In genomic region chr4:108338811-108339210, GRCm38 (mm10) we compare ENCODE assay signal across 10 mouse cellular contexts. TPM values are rescaled to one million over a fixed set of nuclear protein-coding genes. Genes with fewer than 3 reads are reported as not detected.
DNase-seq lines count a peak whose midpoint lies in the region; ATAC-seq and TF ChIP-seq lines count a peak whose summit lies in the region.
"Had no signal": no experiment of that assay in that cellular context is flagged by ENCODE, and none has a peak within 500 bp of the region (broad histone marks: within the 10 kb centered on the region; RNA-seq: fewer than 3 reads in every experiment).

No protein-coding gene starts in this region.

- H3K4me3 ChIP-seq in liver, adult 2 months (ENCODE audit: insufficient read depth, low read depth, low read length): no peak overlapping the region
- H3K4me3 ChIP-seq in liver, embryonic 11.5 days (ENCODE audit: low read depth, low read length): no peak overlapping the region
- no peak overlapping the region for H3K4me3 ChIP-seq in embryonic facial prominence, embryonic 11.5 days (ENCODE audit: low read depth, low read length)
- H3K4me3 ChIP-seq in midbrain, embryonic 13.5 days (replicated peaks): no peak overlapping the region
- H3K4me3 ChIP-seq in lung, postnatal 0 days (ENCODE audit: low read depth, low read length): no peak overlapping the region
- H3K4me3 ChIP-seq: erythroblast, embryonic 14.5 days had no signal

- H3K79me2 ChIP-seq in liver, adult 2 months (ENCODE audit: control insufficient read depth, insufficient read depth, low read length): no peaks in the 10 kb centered on the region

- WGBS in liver, adult 2 months: 56% methylated on average over 10 of the region's 10 CpGs
- 82% methylated on average over 10 of the region's 10 CpGs for WGBS in liver, embryonic 11.5 days
- WGBS in embryonic facial prominence, embryonic 11.5 days: 69% methylated on average over 10 of the region's 10 CpGs
- WGBS in midbrain, embryonic 13.5 days: 57% methylated on average over 10 of the region's 10 CpGs
- WGBS in lung, postnatal 0 days: 63% methylated on average over 10 of the region's 10 CpGs

- peaks cover 18% of the 10 kb centered on the region for H3K4me1 ChIP-seq in liver, adult 2 months (ENCODE audit: control insufficient read depth, insufficient read depth, low read length)
- H3K4me1 ChIP-seq in liver, embryonic 11.5 days (replicated peaks; ENCODE audit: control insufficient read depth, insufficient read depth, low read length): no peaks in the 10 kb centered on the region
- H3K4me1 ChIP-seq in embryonic facial prominence, embryonic 11.5 days (ENCODE audit: control insufficient read depth, insufficient read depth, low read length): no peaks in the 10 kb centered on the region
- peaks cover 13% of the 10 kb centered on the region for H3K4me1 ChIP-seq in midbrain, embryonic 13.5 days (replicated peaks)
- H3K4me1 ChIP-seq in lung, postnatal 0 days (ENCODE audit: insufficient read depth, low read depth, low read length): no peaks in the 10 kb centered on the region

- H3K9me3 ChIP-seq in liver, embryonic 11.5 days (ENCODE audit: control insufficient read depth, low read length): no peaks in the 10 kb centered on the region
- H3K9me3 ChIP-seq in embryonic facial prominence, embryonic 11.5 days (replicated peaks; ENCODE audit: control insufficient read depth, low read length): no peaks in the 10 kb centered on the region
- no peaks in the 10 kb centered on the region for H3K9me3 ChIP-seq in midbrain, embryonic 13.5 days
- H3K9me3 ChIP-seq in lung, postnatal 0 days (ENCODE audit: low read length): no peaks in the 10 kb centered on the region

- no peaks in the 10 kb centered on the region for H3K27me3 ChIP-seq in liver, adult 2 months (ENCODE audit: control insufficient read depth, insufficient read depth, low read length)
- no peaks in the 10 kb centered on the region for H3K27me3 ChIP-seq in liver, embryonic 11.5 days (replicated peaks; ENCODE audit: control insufficient read depth, insufficient read depth, low read length)
- H3K27me3 ChIP-seq in embryonic facial prominence, embryonic 11.5 days (ENCODE audit: control insufficient read depth, insufficient read depth, low read length): no peaks in the 10 kb centered on the region
- no peaks in the 10 kb centered on the region for H3K27me3 ChIP-seq in midbrain, embryonic 13.5 days
- H3K27me3 ChIP-seq in lung, postnatal 0 days (replicated peaks; ENCODE audit: insufficient read depth, low read length): no peaks in the 10 kb centered on the region

- no peak for DNase-seq in liver, adult 2 months (ENCODE audit: extremely low read depth, low read depth, low spot score)
- DNase-seq in liver, embryonic 11.5 days (ENCODE audit: low spot score): no peak
- DNase-seq in embryonic facial prominence, embryonic 11.5 days (ENCODE audit: low spot score): no peak
- peak; percentile 34 to 49 for DNase-seq in frontal cortex, postnatal 14 days (ENCODE audit: low spot score in 2 of 2)
- DNase-seq in lung, adult 18-20 months: no peak
- no peak for DNase-seq in spleen, postnatal 4 days (ENCODE audit: low spot score in 2 of 2)
- DNase-seq in lung, postnatal 0 days (ENCODE audit: low spot score): no peak

- peaks cover 7% of the 10 kb centered on the region for H3K36me3 ChIP-seq in liver, adult 2 months (ENCODE audit: control insufficient read depth, insufficient read depth, low read length)
- peaks cover 21% of the 10 kb centered on the region for H3K36me3 ChIP-seq in liver, embryonic 11.5 days (ENCODE audit: control insufficient read depth, insufficient read depth, low read length)
- H3K36me3 ChIP-seq in embryonic facial prominence, embryonic 11.5 days (replicated peaks; ENCODE audit: control insufficient read depth, insufficient read depth, low read depth, low read length): peaks cover 7% of the 10 kb centered on the region
- H3K36me3 ChIP-seq in midbrain, embryonic 13.5 days: peaks cover 42% of the 10 kb centered on the region
- H3K36me3 ChIP-seq in lung, postnatal 0 days (ENCODE audit: insufficient read depth, low read length): peaks cover 5% of the 10 kb centered on the region; the same call in 1 of the 2 replicates

- H3K9ac ChIP-seq in liver, adult 2 months (ENCODE audit: low read depth, low read length): no peak overlapping the region
- H3K9ac ChIP-seq in liver, embryonic 11.5 days (ENCODE audit: low read depth, low read length): no peak overlapping the region
- H3K9ac ChIP-seq in embryonic facial prominence, embryonic 11.5 days (replicated peaks; ENCODE audit: low read length): no peak overlapping the region
- no peak overlapping the region; the same call in 1 of the 2 replicates for H3K9ac ChIP-seq in midbrain, embryonic 13.5 days (replicated peaks)
- no peak overlapping the region for H3K9ac ChIP-seq in lung, postnatal 0 days (replicated peaks; ENCODE audit: low read depth)

- H3K4me2 ChIP-seq in liver, embryonic 11.5 days: no peak overlapping the region
- H3K4me2 ChIP-seq in embryonic facial prominence, embryonic 11.5 days (ENCODE audit: low read depth, low read length): no peak overlapping the region
- no peak overlapping the region for H3K4me2 ChIP-seq in midbrain, embryonic 13.5 days (replicated peaks)
- no peak overlapping the region for H3K4me2 ChIP-seq in lung, postnatal 0 days (replicated peaks; ENCODE audit: low read depth, low read length)

- H3K27ac ChIP-seq in liver, adult 2 months (replicated peaks; ENCODE audit: insufficient read depth, low read depth, low read length): peak overlapping the region; percentile 53; the same call in 1 of the 2 replicates
- no peak overlapping the region for H3K27ac ChIP-seq in liver, embryonic 11.5 days (ENCODE audit: low read depth, low read length)
- H3K27ac ChIP-seq in embryonic facial prominence, embryonic 11.5 days (replicated peaks; ENCODE audit: low read depth, low read length): 0 out of 2 replicates have a peak overlapping the region, but pooled peaks have one; percentile 13
- peak overlapping the region; percentile 51 for H3K27ac ChIP-seq in midbrain, embryonic 13.5 days
- no peak overlapping the region for H3K27ac ChIP-seq in lung, postnatal 0 days (ENCODE audit: low read length)

- TF ChIP-seq CTCF in liver, adult 2 months (IDR thresholded peaks at IDR 0.05; ENCODE audit: low read depth, low read length): no peak
- no peak for TF ChIP-seq CTCF in lung, postnatal 0 days (IDR thresholded peaks at IDR 0.05)

- no peak for TF ChIP-seq POLR2A in liver, adult 2 months (IDR thresholded peaks at IDR 0.05; ENCODE audit: extremely low read depth, insufficient read depth, low read length)

- TF ChIP-seq EP300 in lung, postnatal 0 days (IDR thresholded peaks at IDR 0.05): no peak

- ATAC-seq in liver, embryonic 11.5 days (replicated peaks; ENCODE audit: low FRiP score): no peak
- ATAC-seq in embryonic facial prominence, embryonic 11.5 days (replicated peaks; ENCODE audit: insufficient number of reproducible peaks, low FRiP score, low TSS enrichment, low read depth): no peak
- ATAC-seq in midbrain, embryonic 13.5 days: peak; percentile 40
- no peak for ATAC-seq in lung, postnatal 0 days

RNA-seq across cellular contexts. Expression of gene Coa7, which starts 10.9 kb away (rescaled TPM):
- total RNA-seq in liver, adult 2 months (2014; rRNA removed): 11.7 and 16.3 TPM in 2 replicates
- 19.3 and 21.9 TPM in 2 replicates for polyA plus RNA-seq in liver, adult 2 months (2012; rRNA removed)
- polyA plus RNA-seq in liver, embryonic 11.5 days (2014; fragmentation: Nextera tagmentation; extraction: Ambion mirVana): 43.1 and 44.2 TPM in 2 replicates
- 53.7 and 57.0 TPM in 2 replicates for polyA plus RNA-seq in embryonic facial prominence, embryonic 11.5 days (2014; fragmentation: Nextera tagmentation; extraction: Ambion mirVana)
- polyA plus RNA-seq in midbrain, embryonic 13.5 days (2015; fragmentation: Nextera tagmentation; extraction: Ambion mirVana): 49.5 and 50.5 TPM in 2 replicates
- 25.3 and 31.9 TPM in 2 replicates for polyA plus RNA-seq in lung, postnatal 0 days (2015; fragmentation: Nextera tagmentation; extraction: Ambion mirVana)

RNA-seq across cellular contexts. Expression of gene Zyg11b, which starts 37.9 kb away (rescaled TPM):
- 25.4 and 28.8 TPM in 2 replicates for total RNA-seq in liver, adult 2 months (2014; rRNA removed)
- 5.8 and 6.4 TPM in 2 replicates for polyA plus RNA-seq in liver, adult 2 months (2012; rRNA removed)
- polyA plus RNA-seq in liver, embryonic 11.5 days (2014; fragmentation: Nextera tagmentation; extraction: Ambion mirVana): 8.8 and 9.1 TPM in 2 replicates
- polyA plus RNA-seq in embryonic facial prominence, embryonic 11.5 days (2014; fragmentation: Nextera tagmentation; extraction: Ambion mirVana): 14.0 TPM in 2 replicates
- polyA plus RNA-seq in midbrain, embryonic 13.5 days (2015; fragmentation: Nextera tagmentation; extraction: Ambion mirVana): 30.3 and 30.9 TPM in 2 replicates
- polyA plus RNA-seq in lung, postnatal 0 days (2015; fragmentation: Nextera tagmentation; extraction: Ambion mirVana): 4.7 and 5.2 TPM in 2 replicates

RNA-seq across cellular contexts. Expression of gene Shisal2a, which starts 44.3 kb away (rescaled TPM):
- not detected in 2 replicates for total RNA-seq in liver, adult 2 months (2014; rRNA removed)
- polyA plus RNA-seq in liver, adult 2 months (2012; rRNA removed): not detected in 2 replicates
- 1.0 and 1.9 TPM in 2 replicates for polyA plus RNA-seq in liver, embryonic 11.5 days (2014; fragmentation: Nextera tagmentation; extraction: Ambion mirVana)
- polyA plus RNA-seq in embryonic facial prominence, embryonic 11.5 days (2014; fragmentation: Nextera tagmentation; extraction: Ambion mirVana): 8.5 and 10.2 TPM in 2 replicates
- 4.5 and 5.9 TPM in 2 replicates for polyA plus RNA-seq in midbrain, embryonic 13.5 days (2015; fragmentation: Nextera tagmentation; extraction: Ambion mirVana)
- 0.83 and 1.1 TPM in 2 replicates for polyA plus RNA-seq in lung, postnatal 0 days (2015; fragmentation: Nextera tagmentation; extraction: Ambion mirVana)
- polyA plus RNA-seq: erythroblast, embryonic 14.5 days; spleen, adult 2 months had no signal

Comparison
In these comparisons a context has a peak if more than half of its experiments do, and no peak if none do; other contexts are left out.
1. H3K27ac ChIP-seq: peak in liver, adult 2 months (single experiment), embryonic facial prominence, embryonic 11.5 days (single experiment) and midbrain, embryonic 13.5 days (single experiment); none in liver, embryonic 11.5 days (single experiment) and lung, postnatal 0 days (single experiment).
2. DNase-seq: peak in frontal cortex, postnatal 14 days (2 of 2); none in liver, adult 2 months (single experiment), liver, embryonic 11.5 days (single experiment), embryonic facial prominence, embryonic 11.5 days (single experiment), lung, adult 18-20 months (0 of 2), spleen, postnatal 4 days (0 of 2) and lung, postnatal 0 days (single experiment).